Mouse (Mus musculus): Measurements from ENCODE around the gene Rpl5.

DNA sequence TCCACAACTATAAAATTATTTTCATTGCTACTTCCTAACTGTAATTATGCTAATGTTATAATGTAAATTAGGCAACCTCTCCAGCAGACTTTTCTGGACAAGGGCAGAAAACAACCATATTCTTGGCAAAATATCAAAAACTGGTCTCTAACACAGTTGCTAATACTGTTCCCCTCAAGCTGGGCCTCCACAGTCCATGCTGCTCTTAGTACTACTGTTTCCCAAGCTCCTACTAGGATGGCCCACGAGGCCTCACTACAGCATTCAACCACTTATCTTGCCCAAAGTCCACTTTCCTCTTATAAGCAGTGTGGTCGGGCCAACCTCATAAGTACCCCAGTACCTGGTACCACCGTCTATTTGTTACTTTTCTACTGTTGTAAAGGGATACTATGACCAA is 45.7 kb upstream of the Rpl5 start:
- TF ChIP-seq CTCF (IDR thresholded peaks at IDR 0.05; ENCODE audit: control insufficient read depth, insufficient read depth, low read length) (no peak), POLR2A (IDR thresholded peaks at IDR 0.05; ENCODE audit: borderline replicate concordance, control insufficient read depth, low read depth, low read length) (no peak)
